Mouse (Mus musculus): Measurements from ENCODE around the gene Mnd1.

- TF ChIP-seq CTCF (IDR thresholded peaks at IDR 0.05; ENCODE audit: extremely low read depth, insufficient read depth, insufficient read length, insufficient replicate concordance) (no peak), POLR2A (IDR thresholded peaks at IDR 0.05; ENCODE audit: low read depth, low read length) (no peak)
These were observed 19.7 kb downstream of the Mnd1 start for GRCm38 (mm10) chr3:84135933-84136332.

All from spleen, adult 2 months (tissue).